Comparison of ENCODE assay signal across 20 mouse cellular contexts in genomic region chr17:45227190-45227589, GRCm38 (mm10).
DNase-seq lines count a peak whose midpoint lies in the region; ATAC-seq and TF ChIP-seq lines count a peak whose summit lies in the region.
"Had no signal": no experiment of that assay in that cellular context is flagged by ENCODE, and none has a peak within 500 bp of the region (broad histone marks: within the 10 kb centered on the region; RNA-seq: fewer than 3 reads in every experiment).

No protein-coding gene starts in this region.

- H3K9me3 ChIP-seq in forebrain, embryonic 10.5 days, result no peaks in the 10 kb centered on the region
- H3K9me3 ChIP-seq in forebrain, embryonic 13.5 days (replicated peaks), result no peaks in the 10 kb centered on the region
- no peaks in the 10 kb centered on the region for H3K9me3 ChIP-seq in kidney, postnatal 0 days (replicated peaks; ENCODE audit: low read length)
- H3K9me3 ChIP-seq in stomach, embryonic 15.5 days, result no peaks in the 10 kb centered on the region
- no peaks in the 10 kb centered on the region for H3K9me3 ChIP-seq in stomach, postnatal 0 days (ENCODE audit: control insufficient read depth, low read length)
- H3K9me3 ChIP-seq: liver, embryonic 13.5 days; lung, embryonic 15.5 days; midbrain, embryonic 13.5 days; neural tube, embryonic 12.5 days had no signal

- WGBS in forebrain, embryonic 10.5 days, result 10% methylated on average over 1 of the region's 1 CpGs
- WGBS in forebrain, embryonic 13.5 days, result 29% methylated on average over 1 of the region's 1 CpGs
- WGBS in kidney, postnatal 0 days, result 6% methylated on average over 1 of the region's 1 CpGs
- WGBS in stomach, embryonic 15.5 days, result 8% methylated on average over 1 of the region's 1 CpGs
- WGBS in stomach, postnatal 0 days, result 5% methylated on average over 1 of the region's 1 CpGs

- H3ac ChIP-seq in myocyte (ENCODE audit: control insufficient read depth, insufficient read length), result no peak overlapping the region

- peak overlapping the region; percentile 15; the same call in 1 of the 2 replicates for H3K27ac ChIP-seq in forebrain, embryonic 10.5 days
- H3K27ac ChIP-seq in forebrain, embryonic 13.5 days, result no peak overlapping the region
- no peak overlapping the region for H3K27ac ChIP-seq in kidney, postnatal 0 days
- no peak overlapping the region for H3K27ac ChIP-seq in stomach, embryonic 15.5 days
- no peak overlapping the region for H3K27ac ChIP-seq in stomach, postnatal 0 days (replicated peaks)
- H3K27ac ChIP-seq: hindbrain, postnatal 0 days; liver, embryonic 13.5 days; lung, embryonic 15.5 days; macrophage; midbrain, embryonic 13.5 days; neural tube, embryonic 12.5 days had no signal

- ATAC-seq in forebrain, embryonic 13.5 days, result no peak
- no peak for ATAC-seq in kidney, postnatal 0 days (replicated peaks; ENCODE audit: low FRiP score, low read depth)
- ATAC-seq in stomach, embryonic 15.5 days (ENCODE audit: insufficient read depth, low FRiP score, low read depth), result peak; percentile 29; the same call in 1 of the 2 replicates
- no peak for ATAC-seq in stomach, postnatal 0 days (ENCODE audit: low FRiP score, low TSS enrichment)
- ATAC-seq: forebrain, postnatal 0 days; hindbrain, postnatal 0 days; intestine, postnatal 0 days; midbrain, embryonic 13.5 days had no signal

- no peaks in the 10 kb centered on the region for H3K79me2 ChIP-seq in myocyte (ENCODE audit: control insufficient read depth, insufficient read depth)

- H3K27me3 ChIP-seq in forebrain, embryonic 10.5 days (ENCODE audit: poor library complexity, severe bottlenecking), result no peaks in the 10 kb centered on the region
- H3K27me3 ChIP-seq in forebrain, embryonic 13.5 days, result no peaks in the 10 kb centered on the region
- H3K27me3 ChIP-seq in kidney, postnatal 0 days (ENCODE audit: insufficient read depth, low read length), result no peaks in the 10 kb centered on the region
- H3K27me3 ChIP-seq in stomach, embryonic 15.5 days (replicated peaks), result no peaks in the 10 kb centered on the region
- H3K27me3 ChIP-seq in stomach, postnatal 0 days (ENCODE audit: control insufficient read depth, insufficient read depth, low read length), result no peaks in the 10 kb centered on the region
- no peaks in the 10 kb centered on the region for H3K27me3 ChIP-seq in myocyte (ENCODE audit: control insufficient read depth, insufficient read depth, insufficient read length)
- H3K27me3 ChIP-seq: liver, embryonic 13.5 days; lung, embryonic 15.5 days; neural tube, embryonic 12.5 days had no signal

- peaks cover 36% of the 10 kb centered on the region for H3K4me1 ChIP-seq in forebrain, embryonic 10.5 days
- no peaks in the 10 kb centered on the region for H3K4me1 ChIP-seq in forebrain, embryonic 13.5 days
- H3K4me1 ChIP-seq in kidney, postnatal 0 days (replicated peaks; ENCODE audit: insufficient read depth, low read length), result 0 out of 2 replicates have a peak, but pooled peaks cover 5% of the 10 kb centered on the region
- H3K4me1 ChIP-seq in stomach, embryonic 15.5 days, result 0 out of 2 replicates have a peak, but pooled peaks cover 3% of the 10 kb centered on the region
- no peaks in the 10 kb centered on the region for H3K4me1 ChIP-seq in stomach, postnatal 0 days (replicated peaks; ENCODE audit: control insufficient read depth, insufficient read depth)
- H3K4me1 ChIP-seq: liver, embryonic 13.5 days had no signal

- no peak for TF ChIP-seq EP300 in stomach, postnatal 0 days (optimal IDR thresholded peaks at IDR 0.05)

- no peaks in the 10 kb centered on the region for H3K36me3 ChIP-seq in forebrain, embryonic 10.5 days (replicated peaks)
- no peaks in the 10 kb centered on the region for H3K36me3 ChIP-seq in forebrain, embryonic 13.5 days (ENCODE audit: poor library complexity, severe bottlenecking)
- no peaks in the 10 kb centered on the region for H3K36me3 ChIP-seq in kidney, postnatal 0 days (ENCODE audit: insufficient read depth, low read length)
- H3K36me3 ChIP-seq in stomach, embryonic 15.5 days, result no peaks in the 10 kb centered on the region
- no peaks in the 10 kb centered on the region for H3K36me3 ChIP-seq in stomach, postnatal 0 days (ENCODE audit: control insufficient read depth, insufficient read depth, low read length)
- H3K36me3 ChIP-seq in myocyte (ENCODE audit: control insufficient read depth, insufficient read depth), result no peaks in the 10 kb centered on the region
- H3K36me3 ChIP-seq: liver, embryonic 13.5 days; lung, embryonic 15.5 days; midbrain, embryonic 13.5 days; neural tube, embryonic 12.5 days had no signal

- TF ChIP-seq POLR2A in myocyte (IDR thresholded peaks at IDR 0.05; ENCODE audit: insufficient read length, low read depth), result no peak

- no peak overlapping the region for H3K4me3 ChIP-seq in forebrain, embryonic 10.5 days
- no peak overlapping the region for H3K4me3 ChIP-seq in forebrain, embryonic 13.5 days
- no peak overlapping the region for H3K4me3 ChIP-seq in kidney, postnatal 0 days (replicated peaks; ENCODE audit: low read depth, low read length)
- no peak overlapping the region for H3K4me3 ChIP-seq in stomach, embryonic 15.5 days (replicated peaks)
- no peak overlapping the region for H3K4me3 ChIP-seq in stomach, postnatal 0 days (ENCODE audit: low read depth, low read length)
- H3K4me3 ChIP-seq in myocyte, result no peak overlapping the region
- H3K4me3 ChIP-seq: liver, embryonic 13.5 days; lung, embryonic 15.5 days; midbrain, embryonic 13.5 days; neural tube, embryonic 12.5 days had no signal

- H3K4me2 ChIP-seq in forebrain, embryonic 13.5 days, result no peak overlapping the region
- no peak overlapping the region for H3K4me2 ChIP-seq in kidney, postnatal 0 days (ENCODE audit: low read length)
- H3K4me2 ChIP-seq in stomach, embryonic 15.5 days, result no peak overlapping the region
- no peak overlapping the region for H3K4me2 ChIP-seq in stomach, postnatal 0 days (replicated peaks; ENCODE audit: low read depth)
- H3K4me2 ChIP-seq in myocyte (ENCODE audit: low read depth), result no peak overlapping the region
- H3K4me2 ChIP-seq: liver, embryonic 13.5 days; lung, embryonic 15.5 days; midbrain, embryonic 13.5 days; neural tube, embryonic 12.5 days had no signal

- no peak for TF ChIP-seq CTCF in kidney, postnatal 0 days (IDR thresholded peaks at IDR 0.05; ENCODE audit: low read depth)
- no peak for TF ChIP-seq CTCF in stomach, postnatal 0 days (IDR thresholded peaks at IDR 0.05; ENCODE audit: low read depth)

- H3K9ac ChIP-seq in forebrain, embryonic 13.5 days, result no peak overlapping the region
- no peak overlapping the region for H3K9ac ChIP-seq in kidney, postnatal 0 days (ENCODE audit: low read depth, low read length)
- H3K9ac ChIP-seq in stomach, embryonic 15.5 days, result no peak overlapping the region
- no peak overlapping the region for H3K9ac ChIP-seq in stomach, postnatal 0 days (ENCODE audit: low read length)
- H3K9ac ChIP-seq: forebrain, postnatal 0 days; liver, embryonic 13.5 days; lung, embryonic 15.5 days; midbrain, embryonic 13.5 days; neural tube, embryonic 12.5 days had no signal

- DNase-seq in forebrain, embryonic 10.5 days (ENCODE audit: extremely low spot score, low spot score), result no peak
- peak; percentile 57 for DNase-seq in kidney, postnatal 0 days (ENCODE audit: low spot score)
- no peak for DNase-seq in kidney, postnatal 36 days
- DNase-seq in stomach, postnatal 0 days (ENCODE audit: low spot score), result no peak
- no peak for DNase-seq in thymus, adult 18-20 months
- DNase-seq: cerebellum, adult 11-12 months; forebrain, postnatal 0 days; gastrocnemius, postnatal 14 days; heart, adult 11 months; liver, embryonic 13.5 days; right cerebral cortex, postnatal 14 days had no signal

TF ChIP-seq in myocyte, 11 proteins besides CTCF, POLR2A, EP300 and RAD21:
- TF ChIP-seq MYOD1 (IDR thresholded peaks at IDR 0.05; ENCODE audit: control insufficient read depth in 1 of 3, insufficient read length in 2 of 3, low read depth in 2 of 3), result peak in 2 of 3 experiments; percentile 34 to 80
- TF ChIP-seq MAX (IDR thresholded peaks at IDR 0.05; ENCODE audit: low read depth), result no peak
- no peak for TF ChIP-seq POLR2AphosphoS2 (IDR thresholded peaks at IDR 0.05; ENCODE audit: insufficient read length, low read depth)
- peak in 2 of 3 experiments; percentile 37 to 82 for TF ChIP-seq MYOG (IDR thresholded peaks at IDR 0.05; ENCODE audit: control insufficient read depth in 1 of 3, insufficient read depth in 1 of 3, insufficient read length in 2 of 3, low read depth in 2 of 3)
- peak; percentile 9 for TF ChIP-seq TCF3 (IDR thresholded peaks at IDR 0.05; ENCODE audit: insufficient read length, low read depth)
- peak; percentile 12 for TF ChIP-seq TCF12 (IDR thresholded peaks at IDR 0.05; ENCODE audit: insufficient read depth, poor library complexity, severe bottlenecking)
